Mouse (Mus musculus) kidney, embryonic 15.5 days (tissue): ENCODE measurements around the gene Znrf1. TPM values are rescaled to one million over a fixed set of nuclear protein-coding genes. Genes with fewer than 3 reads are reported as not detected.
A peak's percentile ranks its signal among the peaks of the same experiment; 100 is the strongest.

ENCODE experiments used
- ATAC-seq: fragments of 200-750 bp; cut with Nextera tagmentation; replicated peaks from 2 replicates; pipeline ENCODE4 v1.8.0; 2017; ENCODE audit warnings: moderate TSS enrichment; ENCODE audit not compliant: low FRiP score
- H3K27ac ChIP-seq: fragments of 300-500 bp; sonication (generic); 2 replicates; pipeline ENCODE4 v1.5.1; 2015; ENCODE audit warnings: mild to moderate bottlenecking, inconsistent platforms
- H3K27me3 ChIP-seq: fragments of 300-500 bp; sonication (generic); 2 replicates; pipeline ENCODE4 v1.6.1; 2015; ENCODE audit warnings: inconsistent platforms
- H3K36me3 ChIP-seq: fragments of 300-500 bp; sonication (generic); 2 replicates; pipeline ENCODE4 v1.6.1; 2015; ENCODE audit warnings: inconsistent platforms
- H3K4me1 ChIP-seq: fragments of 300-500 bp; sonication (generic); 2 replicates; pipeline ENCODE4 v1.6.1; 2015; ENCODE audit warnings: inconsistent platforms
- H3K4me2 ChIP-seq: fragments of 300-500 bp; sonication (generic); 2 replicates; pipeline ENCODE4 v1.6.1; 2015; ENCODE audit warnings: moderate library complexity, mild to moderate bottlenecking, inconsistent platforms
- H3K4me3 ChIP-seq: fragments of 300-500 bp; sonication (generic); replicated peaks from 2 replicates; pipeline ENCODE4 v1.5.1; 2015; ENCODE audit warnings: mild to moderate bottlenecking, inconsistent platforms
- H3K9ac ChIP-seq: fragments of 300-500 bp; sonication (generic); 2 replicates; pipeline ENCODE4 v1.6.1; 2015; ENCODE audit warnings: mild to moderate bottlenecking, inconsistent platforms
- H3K9me3 ChIP-seq: fragments of 300-500 bp; sonication (generic); replicated peaks from 2 replicates; pipeline ENCODE4 v1.6.1; 2016; ENCODE audit warnings: inconsistent platforms
- WGBS: fragments of 180-500 bp; shearing (Covaris S2); methylation state at CpG from one replicate; pipeline ENCODE4 v1.1.7; 2015; ENCODE audit warnings: mixed read lengths; 5-methylcytosine and 5-hydroxymethylcytosine counted together
- polyA plus RNA-seq: library from polyadenylated mRNA; unstranded; fragments of >200 nt; fragmentation: Nextera tagmentation; extraction: Ambion mirVana; gene quantifications from 2 replicates; pipeline ENCODE4 v1.2.1, GENCODE M21; 2015

The Znrf1 gene
- polyA plus RNA-seq, 1 experiment from 2014 or later = 28.6 TPM

- ATAC-seq = no peak
- Histone ChIP-seq H3K4me3 (no peak overlapping the region), H3K4me2 (no peak overlapping the region), H3K4me1 (peaks cover 32% of the 10 kb centered on the region), H3K27me3 (no peaks in the 10 kb centered on the region), H3K9me3 (no peaks in the 10 kb centered on the region), H3K27ac (no peak overlapping the region), H3K9ac (no peak overlapping the region), H3K36me3 (no peaks in the 10 kb centered on the region)
- 83% methylated on average over 4 of the region's 4 CpGs for WGBS
Measured at GRCm38 (mm10) chr8:111561824-111562223, 25.9 kb downstream of the Znrf1 start.

DNA sequence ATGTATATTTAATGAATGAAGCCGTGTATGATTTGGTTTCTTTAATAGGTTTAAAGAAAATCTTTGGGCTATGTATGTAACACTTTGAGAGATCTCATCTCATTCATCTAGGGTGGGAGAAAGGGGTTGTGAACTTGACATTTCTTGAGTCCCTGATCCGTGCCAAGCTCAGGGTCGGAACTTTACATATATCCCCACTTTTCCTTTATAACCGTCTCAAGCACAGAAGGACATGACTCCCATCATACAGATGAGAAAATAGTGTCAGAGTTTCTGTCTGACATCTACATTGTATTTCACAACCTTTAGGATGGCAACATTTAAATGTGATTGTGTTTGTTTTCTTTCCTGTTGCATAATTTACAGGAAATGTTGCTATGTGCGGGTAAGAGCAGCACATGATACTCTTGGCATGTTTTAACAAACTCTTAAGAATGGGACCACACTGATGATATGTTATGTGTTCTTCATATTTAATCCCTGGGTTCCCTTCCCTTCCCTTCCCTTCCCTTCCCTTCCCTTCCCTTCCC is 26.4 kb downstream of the Znrf1 start:
- H3K36me3 ChIP-seq = no peaks in the 10 kb centered on the region
- H3K9ac ChIP-seq = no peak overlapping the region
- no peak overlapping the region for H3K4me3 ChIP-seq
- no peaks in the 10 kb centered on the region for H3K9me3 ChIP-seq
- WGBS = 89% methylated on average over 5 of the region's 5 CpGs
- no peak for ATAC-seq
- H3K4me1 ChIP-seq = peaks cover 27% of the 10 kb centered on the region
- no peak overlapping the region for H3K27ac ChIP-seq
- H3K4me2 ChIP-seq = no peak overlapping the region
- no peaks in the 10 kb centered on the region for H3K27me3 ChIP-seq

DNA sequence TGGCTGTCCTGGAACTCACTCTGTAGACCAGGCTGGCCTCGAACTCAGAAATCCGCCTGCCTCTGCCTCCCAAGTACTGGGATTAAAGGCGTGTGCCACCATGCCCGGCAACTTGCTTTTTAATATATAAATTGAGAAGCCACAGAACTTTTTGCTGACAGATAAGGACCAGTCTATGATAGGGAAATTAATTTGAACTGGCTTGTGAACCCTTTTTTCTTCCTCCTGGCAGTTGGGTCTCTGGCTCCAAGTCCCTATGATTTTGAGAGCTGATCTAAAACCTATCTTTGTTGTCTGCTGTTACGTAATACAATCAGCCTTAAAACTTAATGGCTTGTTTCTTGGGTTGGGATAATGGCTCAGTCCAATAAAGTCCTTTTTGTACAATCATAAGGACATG is 27.2 kb downstream of the Znrf1 start:
- H3K36me3 ChIP-seq = no peaks in the 10 kb centered on the region
- H3K4me3 ChIP-seq = no peak overlapping the region
- no peaks in the 10 kb centered on the region for H3K27me3 ChIP-seq
- no peak overlapping the region for H3K9ac ChIP-seq
- no peak for ATAC-seq
- H3K4me2 ChIP-seq = no peak overlapping the region
- WGBS = 95% methylated on average over 5 of the region's 5 CpGs
- peaks cover 30% of the 10 kb centered on the region for H3K4me1 ChIP-seq
- no peaks in the 10 kb centered on the region for H3K9me3 ChIP-seq
- H3K27ac ChIP-seq = no peak overlapping the region

DNA sequence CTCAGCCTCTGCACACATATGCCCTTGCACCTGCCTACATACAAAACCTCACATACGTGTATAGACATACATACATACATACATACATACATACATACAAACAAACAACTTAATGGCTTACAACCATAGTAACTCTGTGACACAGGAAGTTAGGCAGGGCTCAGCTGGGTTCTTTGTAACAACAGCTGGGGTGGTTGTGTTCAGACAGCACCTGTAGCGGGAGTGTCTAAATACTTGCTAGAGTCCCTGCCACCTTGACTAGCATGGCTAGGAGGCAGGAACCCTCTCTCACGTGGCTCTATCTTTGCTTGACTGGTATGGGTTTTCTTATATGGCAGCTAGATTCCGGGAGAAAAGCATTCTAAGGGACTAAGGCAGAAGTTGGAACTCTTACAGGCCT is 27.8 kb downstream of the Znrf1 start:
- Histone ChIP-seq H3K4me1 (peaks cover 30% of the 10 kb centered on the region), H3K36me3 (no peaks in the 10 kb centered on the region), H3K27me3 (no peaks in the 10 kb centered on the region), H3K27ac (no peak overlapping the region), H3K4me3 (no peak overlapping the region), H3K9me3 (no peaks in the 10 kb centered on the region), H3K4me2 (no peak overlapping the region), H3K9ac (no peak overlapping the region)
- ATAC-seq = no peak
- WGBS = 88% methylated on average over 4 of the region's 4 CpGs

- Histone ChIP-seq H3K36me3 (no peaks in the 10 kb centered on the region), H3K4me3 (no peak overlapping the region), H3K27me3 (no peaks in the 10 kb centered on the region), H3K4me1 (peaks cover 26% of the 10 kb centered on the region), H3K9ac (no peak overlapping the region), H3K9me3 (no peaks in the 10 kb centered on the region), H3K27ac (no peak overlapping the region), H3K4me2 (no peak overlapping the region)
- ATAC-seq = no peak
- WGBS = 80% methylated on average over 2 of the region's 2 CpGs
Measured at GRCm38 (mm10) chr8:111564093-111564492, 28.2 kb downstream of the Znrf1 start.

- Histone ChIP-seq H3K36me3 (no peaks in the 10 kb centered on the region; the same call in 1 of the 2 replicates), H3K4me1 (peaks cover 25% of the 10 kb centered on the region), H3K4me2 (no peak overlapping the region), H3K9ac (no peak overlapping the region), H3K9me3 (no peaks in the 10 kb centered on the region), H3K27ac (no peak overlapping the region), H3K4me3 (no peak overlapping the region), H3K27me3 (no peaks in the 10 kb centered on the region)
- 44% methylated on average over 5 of the region's 5 CpGs for WGBS
- ATAC-seq = no peak
Measured at GRCm38 (mm10) chr8:111565784-111566191, 29.9 kb downstream of the Znrf1 start.

GRCm38 (mm10) chr8:111566326-111566725 is 30.4 kb downstream of the Znrf1 start:
- Histone ChIP-seq H3K36me3 (no peaks in the 10 kb centered on the region; the same call in 1 of the 2 replicates), H3K4me3 (no peak overlapping the region), H3K9me3 (no peaks in the 10 kb centered on the region), H3K27ac (no peak overlapping the region), H3K9ac (no peak overlapping the region), H3K27me3 (no peaks in the 10 kb centered on the region), H3K4me2 (no peak overlapping the region), H3K4me1 (peaks cover 25% of the 10 kb centered on the region)
- no peak for ATAC-seq
- whole genome bisulfite sequencing = 67% methylated on average over 9 of the region's 9 CpGs

- no peaks in the 10 kb centered on the region; the same call in 1 of the 2 replicates for H3K36me3 ChIP-seq
- ATAC-seq = no peak
- 49% methylated on average over 3 of the region's 3 CpGs for WGBS
Measured at GRCm38 (mm10) chr8:111567571-111567970, 31.7 kb downstream of the Znrf1 start.

DNA sequence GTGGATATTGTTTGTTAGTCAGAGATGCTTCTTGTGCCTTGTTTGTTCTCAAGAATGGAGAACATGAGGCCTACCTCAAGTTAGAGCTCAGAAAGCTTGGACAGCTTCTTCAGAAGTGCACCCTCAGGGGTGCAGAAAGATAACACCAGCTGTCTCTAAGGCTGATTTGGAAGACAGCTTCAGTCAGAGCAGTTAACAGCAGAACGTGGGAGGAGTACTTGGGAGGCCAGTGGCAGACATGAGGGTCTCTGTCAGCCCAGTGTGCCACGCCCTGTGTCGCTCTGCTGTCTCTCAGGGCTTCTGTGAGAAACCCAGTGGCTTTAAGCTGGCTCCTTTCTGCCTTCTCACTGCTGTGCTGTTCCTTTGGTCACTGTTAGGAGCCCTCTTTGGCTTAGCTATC is 32.1 kb downstream of the Znrf1 start:
- WGBS = 39% methylated on average over 3 of the region's 3 CpGs
- H3K4me2 ChIP-seq = no peak overlapping the region
- no peak overlapping the region for H3K27ac ChIP-seq

More at GRCm38 (mm10) chr8:111567571-111567970, 31.7 kb downstream of the Znrf1 start:
- Histone ChIP-seq H3K4me2 (no peak overlapping the region), H3K9ac (no peak overlapping the region), H3K9me3 (no peaks in the 10 kb centered on the region), H3K4me1 (peaks cover 37% of the 10 kb centered on the region), H3K4me3 (no peak overlapping the region), H3K27me3 (no peaks in the 10 kb centered on the region), H3K27ac (no peak overlapping the region)

GRCm38 (mm10) chr8:111569926-111570325 is 34.0 kb downstream of the Znrf1 start:
- H3K36me3 ChIP-seq = peaks cover 1% of the 10 kb centered on the region; the same call in 1 of the 2 replicates
- H3K27me3 ChIP-seq = no peaks in the 10 kb centered on the region
- H3K9me3 ChIP-seq = no peaks in the 10 kb centered on the region
- no peak overlapping the region for H3K9ac ChIP-seq
- 87% methylated on average over 4 of the region's 4 CpGs for WGBS
- peaks cover 40% of the 10 kb centered on the region for H3K4me1 ChIP-seq
- no peak for ATAC-seq
- no peak overlapping the region for H3K4me3 ChIP-seq
- H3K27ac ChIP-seq = no peak overlapping the region
- H3K4me2 ChIP-seq = no peak overlapping the region

More for the DNA sequence above, 32.1 kb downstream of the Znrf1 start:
- ATAC-seq = 0 out of 2 replicates have a peak, but pooled peaks have one; percentile 15
- peaks cover 40% of the 10 kb centered on the region for H3K4me1 ChIP-seq
- no peak overlapping the region for H3K4me3 ChIP-seq
- no peaks in the 10 kb centered on the region for H3K27me3 ChIP-seq
- no peaks in the 10 kb centered on the region for H3K9me3 ChIP-seq
- no peaks in the 10 kb centered on the region; the same call in 1 of the 2 replicates for H3K36me3 ChIP-seq
- 0 out of 2 replicates have a peak overlapping the region, but pooled peaks have one; percentile 6 for H3K9ac ChIP-seq

DNA sequence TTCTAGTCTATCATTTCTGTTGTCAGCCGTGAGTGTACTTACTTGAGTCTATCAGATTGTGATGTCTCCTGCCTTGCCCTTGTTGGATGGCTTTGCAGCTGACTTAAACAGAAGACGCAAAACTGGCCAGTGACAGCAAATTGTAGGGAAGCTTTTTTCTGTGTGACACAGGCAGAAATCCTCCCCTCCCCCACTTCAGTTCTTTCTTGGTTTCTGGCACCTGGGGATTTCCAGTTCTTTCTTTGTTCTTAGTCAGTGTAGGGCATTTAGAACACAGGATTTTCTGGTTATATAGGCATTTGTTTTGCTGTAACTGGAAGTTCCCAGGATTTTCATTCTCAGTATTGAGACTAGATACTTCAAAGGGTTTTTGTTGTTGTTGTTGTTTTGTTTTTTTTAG is 34.5 kb downstream of the Znrf1 start:
- no peak for ATAC-seq
- Histone ChIP-seq H3K27ac (no peak overlapping the region), H3K9me3 (no peaks in the 10 kb centered on the region), H3K4me3 (no peak overlapping the region), H3K36me3 (peaks cover 3% of the 10 kb centered on the region; the same call in 1 of the 2 replicates), H3K9ac (no peak overlapping the region), H3K27me3 (no peaks in the 10 kb centered on the region), H3K4me2 (no peak overlapping the region), H3K4me1 (peaks cover 39% of the 10 kb centered on the region)
- WGBS = 73% methylated on average over 2 of the region's 2 CpGs

DNA sequence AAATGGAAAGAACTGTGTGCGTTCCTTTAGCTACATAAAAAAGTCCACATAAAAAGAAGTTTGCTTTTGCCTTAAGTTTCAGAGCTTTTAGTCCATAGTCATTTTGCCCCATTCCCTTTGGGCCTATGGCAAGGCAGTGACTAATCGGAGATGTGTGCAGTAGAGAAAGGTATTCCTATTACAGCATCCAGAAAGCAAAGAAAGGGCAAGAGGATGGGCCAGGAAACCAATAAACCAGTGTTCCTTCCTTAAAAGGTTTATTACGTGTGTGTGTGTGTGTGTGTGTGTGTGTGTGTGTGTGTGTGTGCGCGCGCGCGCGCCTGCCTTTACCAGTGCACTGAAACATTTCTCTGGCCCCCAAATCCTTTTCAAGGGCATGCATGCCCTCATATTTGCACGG is 35.8 kb downstream of the Znrf1 start:
- ATAC-seq = no peak
- peaks cover 5% of the 10 kb centered on the region; the same call in 1 of the 2 replicates for H3K36me3 ChIP-seq
- peaks cover 40% of the 10 kb centered on the region for H3K4me1 ChIP-seq
- H3K4me2 ChIP-seq = no peak overlapping the region
- 83% methylated on average over 10 of the region's 10 CpGs for WGBS
- no peaks in the 10 kb centered on the region for H3K27me3 ChIP-seq
- no peaks in the 10 kb centered on the region for H3K9me3 ChIP-seq
- H3K27ac ChIP-seq = no peak overlapping the region
- H3K9ac ChIP-seq = no peak overlapping the region
- H3K4me3 ChIP-seq = no peak overlapping the region

DNA sequence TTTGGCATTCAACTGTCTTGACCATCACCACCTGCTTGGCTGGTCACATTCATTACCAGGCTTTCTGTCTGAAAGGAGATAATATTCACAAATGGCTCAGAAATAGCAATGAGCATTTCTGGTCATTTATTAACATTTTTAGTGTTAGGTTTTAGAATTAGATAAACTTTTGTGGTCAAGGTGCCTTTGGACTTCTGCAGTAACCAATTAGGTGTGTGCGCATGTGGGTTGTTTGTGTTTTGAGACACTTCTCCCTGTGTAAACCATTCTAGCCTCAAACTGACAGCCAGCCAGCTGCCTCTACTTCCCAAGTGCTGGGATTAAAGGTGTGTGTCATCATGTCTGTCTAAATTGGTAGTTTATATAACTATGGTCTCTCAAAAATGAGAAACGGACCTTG is 36.5 kb downstream of the Znrf1 start:
- 94% methylated on average over 2 of the region's 2 CpGs for whole genome bisulfite sequencing
- H3K4me3 ChIP-seq = no peak overlapping the region
- no peak for ATAC-seq

More for the DNA sequence above, 36.5 kb downstream of the Znrf1 start:
- peaks cover 45% of the 10 kb centered on the region for H3K4me1 ChIP-seq
- 0 out of 2 replicates have a peak overlapping the region, but pooled peaks have one; percentile 3 for H3K27ac ChIP-seq
- H3K9ac ChIP-seq = no peak overlapping the region
- H3K36me3 ChIP-seq = peaks cover 5% of the 10 kb centered on the region; the same call in 1 of the 2 replicates
- H3K9me3 ChIP-seq = no peaks in the 10 kb centered on the region
- H3K27me3 ChIP-seq = no peaks in the 10 kb centered on the region
- no peak overlapping the region for H3K4me2 ChIP-seq
